Mouse (Mus musculus) heart, embryonic 14.5 days (tissue): ENCODE measurements at regions not wholly inside any gene's neighbourhood (a gene's known extent, or its start where the extent isn't known, plus 50 kb on each side); places are given as distances from the start of the nearest gene placed in this dataset.
A peak's percentile ranks its signal among the peaks of the same experiment; 100 is the strongest.

Experiments used
- ATAC-seq: fragments of 200-750 bp; cut with Nextera tagmentation; 2 replicates; pipeline ENCODE4 v1.8.0; 2017; ENCODE audit warnings: low read depth, moderate TSS enrichment; ENCODE audit not compliant: insufficient number of reproducible peaks, insufficient read depth, low FRiP score
- H3K27ac ChIP-seq, 2 experiments: fragments of 200-500 bp in 1 of 2; fragments of 300-500 bp in 1 of 2; sonication (generic) in 1 of 2; replicated peaks in 1 of 2; 2 replicates each; pipeline ENCODE4 v1.5.1; 2012 to 2014; ENCODE audit warnings: low read depth in 2 of 2, low read length in 2 of 2, control low read depth in 1 of 2, mild to moderate bottlenecking in 1 of 2, mixed read lengths in 1 of 2; ENCODE audit not compliant: control insufficient read depth in 1 of 2, insufficient read depth in 1 of 2
- H3K27me3 ChIP-seq: fragments of 300-500 bp; sonication (generic); 2 replicates; pipeline ENCODE4 v1.6.1; 2014; ENCODE audit warnings: mild to moderate bottlenecking, low read length, control low read depth; ENCODE audit not compliant: control insufficient read depth, insufficient read depth
- H3K36me3 ChIP-seq: fragments of 300-500 bp; sonication (generic); 2 replicates; pipeline ENCODE4 v1.6.1; 2014; ENCODE audit warnings: mild to moderate bottlenecking, control low read depth, low read length, mixed read lengths; ENCODE audit not compliant: control insufficient read depth, insufficient read depth
- H3K4me1 ChIP-seq, 2 experiments: fragments of 200-500 bp in 1 of 2; fragments of 300-500 bp in 1 of 2; sonication (generic) in 1 of 2; 2 replicates each; pipeline ENCODE4 v1.6.1; 2012 to 2014; ENCODE audit warnings: low read length in 2 of 2, control low read depth in 1 of 2, mixed read lengths in 1 of 2; ENCODE audit not compliant: control insufficient read depth in 2 of 2, insufficient read depth in 2 of 2
- H3K4me2 ChIP-seq: fragments of 300-500 bp; sonication (generic); 2 replicates; pipeline ENCODE4 v1.6.1; 2014; ENCODE audit warnings: mild to moderate bottlenecking, low read length
- H3K4me3 ChIP-seq, 2 experiments: fragments of 200-500 bp in 1 of 2; fragments of 300-500 bp in 1 of 2; sonication (generic) in 1 of 2; 2 replicates each; pipeline ENCODE4 v1.5.1; 2012 to 2014; ENCODE audit warnings: low read length in 2 of 2, mild to moderate bottlenecking in 2 of 2, control low read depth in 1 of 2, low read depth in 1 of 2, moderate library complexity in 1 of 2; ENCODE audit not compliant: control insufficient read depth in 1 of 2, insufficient read depth in 1 of 2
- H3K9ac ChIP-seq: fragments of 300-500 bp; sonication (generic); 2 replicates; pipeline ENCODE4 v1.6.1; 2014; ENCODE audit warnings: mild to moderate bottlenecking, low read length
- H3K9me3 ChIP-seq: fragments of 300-500 bp; sonication (generic); 2 replicates; pipeline ENCODE4 v1.6.1; 2016; ENCODE audit warnings: low read length, control low read depth; ENCODE audit not compliant: control insufficient read depth
- WGBS: fragments of 180-500 bp; shearing (Covaris S2); extraction: QIAGEN DNeasy Blood & Tissue Kit; methylation state at CpG from one replicate; pipeline ENCODE4 v1.1.7; 2014; 5-methylcytosine and 5-hydroxymethylcytosine counted together

DNA sequence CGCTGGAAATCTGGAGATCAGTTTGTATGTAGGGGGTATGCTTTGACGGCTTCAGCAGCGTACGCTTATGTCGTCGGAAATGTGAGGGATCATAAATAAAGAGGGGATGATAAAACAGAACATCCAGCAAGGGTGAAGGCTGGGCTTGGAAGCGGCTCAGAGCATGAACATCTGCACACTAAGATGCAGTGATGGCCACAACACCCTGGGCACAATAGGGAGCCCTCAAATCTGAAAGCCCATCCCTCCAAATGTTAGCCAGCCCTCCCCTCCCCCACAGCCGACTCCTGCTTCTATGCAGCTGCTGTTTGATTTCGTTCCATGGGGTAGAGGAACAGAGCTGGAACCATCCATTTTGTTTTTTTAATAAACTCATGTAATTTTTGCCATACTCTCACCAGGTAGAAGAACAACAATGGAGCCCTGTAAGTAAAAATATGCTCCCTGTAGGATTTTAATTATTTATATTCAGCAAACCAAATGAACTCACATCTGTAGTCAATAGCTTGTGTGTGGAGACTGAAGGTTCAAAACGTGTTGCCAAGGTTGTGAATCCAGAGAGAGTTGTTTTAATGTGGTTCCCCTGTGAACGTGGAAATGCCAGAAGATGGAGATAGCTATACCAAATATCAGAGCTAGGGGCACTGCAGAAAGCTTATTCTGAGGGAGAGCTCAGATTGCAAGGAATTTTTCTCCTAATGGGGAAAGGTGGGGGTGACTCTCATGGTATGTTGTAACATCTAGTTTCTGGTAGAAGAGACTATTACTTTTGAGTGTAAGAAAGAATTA is 203.6 kb upstream of the Tmtc4 start:
- H3K36me3 ChIP-seq = no peaks in the 10 kb centered on the region
- no peak overlapping the region for H3K4me2 ChIP-seq
- 65% methylated on average over 11 of the region's 11 CpGs for WGBS
- H3K4me1 ChIP-seq = no peaks in the 10 kb centered on the region
- H3K9me3 ChIP-seq = no peaks in the 10 kb centered on the region
- no peak overlapping the region for H3K4me3 ChIP-seq
- H3K27ac ChIP-seq = no peak overlapping the region
- ATAC-seq = no peak
- H3K9ac ChIP-seq = no peak overlapping the region
- H3K27me3 ChIP-seq = no peaks in the 10 kb centered on the region

DNA sequence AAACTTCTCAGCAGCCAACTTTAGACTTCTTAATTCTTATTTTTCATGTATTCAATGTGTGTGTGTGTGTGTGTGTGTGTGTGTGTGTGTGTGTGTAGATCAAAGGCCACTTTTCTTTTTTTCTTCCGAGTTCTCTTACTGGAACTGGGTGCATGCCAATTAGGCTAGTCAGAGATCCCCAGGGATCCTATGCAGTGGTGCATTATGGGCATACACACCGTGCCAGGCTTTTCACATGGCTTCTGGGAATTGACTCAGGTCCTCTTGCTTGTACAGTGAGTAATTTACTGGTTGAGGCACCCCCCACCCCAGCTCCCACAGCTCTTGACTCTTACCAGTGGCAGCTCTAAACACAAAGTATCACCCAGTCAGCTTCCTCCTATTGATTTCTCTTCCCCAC is 189.3 kb upstream of the Tmtc4 start:
- 57% methylated on average over 2 of the region's 2 CpGs for WGBS
- H3K9ac ChIP-seq = no peak overlapping the region
- H3K4me3 ChIP-seq = no peak overlapping the region
- no peak overlapping the region for H3K4me2 ChIP-seq
- no peak overlapping the region for H3K27ac ChIP-seq
- H3K27me3 ChIP-seq = no peaks in the 10 kb centered on the region
- no peaks in the 10 kb centered on the region for H3K9me3 ChIP-seq
- no peaks in the 10 kb centered on the region for H3K4me1 ChIP-seq
- no peak for ATAC-seq
- H3K36me3 ChIP-seq = no peaks in the 10 kb centered on the region

DNA sequence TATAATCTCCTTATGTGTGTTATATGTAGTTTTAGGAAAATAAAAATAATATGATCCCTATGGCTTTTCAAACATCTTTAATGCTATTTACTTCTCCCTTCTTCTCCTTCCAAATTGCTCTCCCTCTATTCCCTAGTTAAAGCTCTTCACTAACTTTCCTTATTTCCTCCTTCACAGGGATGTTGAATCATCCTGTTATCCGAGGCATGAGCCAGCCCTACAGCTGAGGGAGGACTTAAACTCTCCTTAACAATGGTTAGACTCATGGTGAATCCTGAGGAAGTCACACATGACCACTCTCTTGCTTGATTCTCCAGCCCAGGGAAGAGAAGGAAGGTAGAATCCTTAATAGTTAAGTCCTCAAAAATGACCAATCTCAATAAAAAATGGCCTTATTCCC is 188.0 kb upstream of the Tmtc4 start:
- WGBS = 43% methylated on average over 1 of the region's 1 CpGs
- H3K4me1 ChIP-seq = no peaks in the 10 kb centered on the region
- no peaks in the 10 kb centered on the region for H3K9me3 ChIP-seq
- ATAC-seq = no peak
- H3K4me2 ChIP-seq = no peak overlapping the region
- no peak overlapping the region for H3K9ac ChIP-seq
- H3K36me3 ChIP-seq = no peaks in the 10 kb centered on the region
- H3K27ac ChIP-seq = no peak overlapping the region
- no peak overlapping the region for H3K4me3 ChIP-seq
- H3K27me3 ChIP-seq = no peaks in the 10 kb centered on the region

DNA sequence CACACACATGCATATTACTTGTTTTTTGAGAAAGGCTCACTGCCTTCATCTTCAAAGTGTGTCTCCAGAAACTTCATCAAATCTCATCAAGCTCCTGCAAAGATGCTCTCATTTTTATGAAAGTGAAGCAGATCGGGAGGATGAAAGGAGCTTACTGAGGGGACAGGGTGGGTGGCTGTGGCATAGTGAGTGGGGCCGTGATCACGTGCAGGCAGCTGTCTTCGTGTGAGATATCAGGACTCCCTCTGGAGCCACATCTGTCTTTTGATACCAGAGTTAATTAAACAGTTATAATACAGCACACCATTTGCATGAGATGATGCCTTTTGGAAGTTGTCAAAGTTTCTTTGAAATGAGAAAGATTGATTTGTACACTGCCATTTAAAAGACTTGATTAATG is 180.0 kb upstream of the Tmtc4 start:
- no peak overlapping the region for H3K4me2 ChIP-seq
- 65% methylated on average over 4 of the region's 4 CpGs for WGBS
- ATAC-seq = no peak
- no peak overlapping the region for H3K27ac ChIP-seq
- no peaks in the 10 kb centered on the region for H3K9me3 ChIP-seq
- no peaks in the 10 kb centered on the region for H3K36me3 ChIP-seq
- H3K9ac ChIP-seq = no peak overlapping the region
- H3K27me3 ChIP-seq = no peaks in the 10 kb centered on the region
- H3K4me3 ChIP-seq = no peak overlapping the region
- H3K4me1 ChIP-seq = no peaks in the 10 kb centered on the region

GRCm38 (mm10) chr14:123143489-123144046 is 159.7 kb upstream of the Tmtc4 start:
- ATAC-seq = no peak
- no peak overlapping the region for H3K9ac ChIP-seq
- H3K9me3 ChIP-seq = no peaks in the 10 kb centered on the region
- WGBS = 40% methylated on average over 5 of the region's 5 CpGs
- no peak overlapping the region for H3K4me3 ChIP-seq
- no peaks in the 10 kb centered on the region for H3K36me3 ChIP-seq
- peaks cover 0 to 3% of the 10 kb centered on the region in 2 experiments; a peak in 1 of 4 replicates for H3K4me1 ChIP-seq
- H3K4me2 ChIP-seq = 0 out of 2 replicates have a peak overlapping the region, but pooled peaks have one; percentile 7
- H3K27me3 ChIP-seq = peaks cover 10% of the 10 kb centered on the region; the same call in 1 of the 2 replicates
- no peak overlapping the region for H3K27ac ChIP-seq

- Histone ChIP-seq H3K4me3 (no peak overlapping the region), H3K27me3 (no peaks in the 10 kb centered on the region), H3K4me2 (no peak overlapping the region), H3K27ac (no peak overlapping the region), H3K4me1 (peaks cover 0 to 3% of the 10 kb centered on the region in 2 experiments; a peak in 1 of 4 replicates), H3K9ac (no peak overlapping the region), H3K9me3 (no peaks in the 10 kb centered on the region), H3K36me3 (no peaks in the 10 kb centered on the region)
- 60% methylated on average over 6 of the region's 6 CpGs for WGBS
- no peak for ATAC-seq
Measured at GRCm38 (mm10) chr14:123138743-123139705, 155.2 kb upstream of the Tmtc4 start.

GRCm38 (mm10) chr14:123133979-123134378 is 150.1 kb upstream of the Tmtc4 start:
- no peak overlapping the region for H3K4me2 ChIP-seq
- WGBS = 32% methylated on average over 1 of the region's 1 CpGs
- no peak for ATAC-seq
- no peaks in the 10 kb centered on the region for H3K27me3 ChIP-seq
- H3K4me3 ChIP-seq = no peak overlapping the region
- H3K9me3 ChIP-seq = no peaks in the 10 kb centered on the region
- no peaks in the 10 kb centered on the region for H3K36me3 ChIP-seq
- no peak overlapping the region for H3K27ac ChIP-seq
- no peaks in the 10 kb centered on the region for H3K4me1 ChIP-seq
- no peak overlapping the region for H3K9ac ChIP-seq
